Mouse (Mus musculus) stomach, postnatal 0 days (tissue): Measurements from ENCODE around the gene Reps2. TPM values are rescaled to one million over a fixed set of nuclear protein-coding genes. Genes with fewer than 3 reads are reported as not detected.

ENCODE experiments used
- ATAC-seq: fragments of 200-750 bp; cut with Nextera tagmentation; 2 replicates; pipeline ENCODE4 v1.8.0; 2017; ENCODE audit not compliant: low FRiP score, low TSS enrichment
- DNase-seq: peaks from one replicate; pipeline ENCODE4 v3.0.0-alpha.2; 2016; ENCODE audit warnings: low spot score
- H3K27ac ChIP-seq: fragments of 300-500 bp; sonication (generic); replicated peaks from 2 replicates; pipeline ENCODE4 v1.5.1; 2014; ENCODE audit warnings: mild to moderate bottlenecking, control low read depth
- H3K27me3 ChIP-seq: fragments of 300-500 bp; sonication (generic); 2 replicates; pipeline ENCODE4 v1.6.1; 2014; ENCODE audit warnings: low read length; ENCODE audit not compliant: control insufficient read depth, insufficient read depth
- H3K36me3 ChIP-seq: fragments of 300-500 bp; sonication (generic); 2 replicates; pipeline ENCODE4 v1.6.1; 2014; ENCODE audit warnings: low read length, mixed read lengths; ENCODE audit not compliant: control insufficient read depth, insufficient read depth
- H3K4me1 ChIP-seq: fragments of 300-500 bp; sonication (generic); replicated peaks from 2 replicates; pipeline ENCODE4 v1.6.1; 2014; ENCODE audit warnings: antibody characterized with exemption; ENCODE audit not compliant: control insufficient read depth, insufficient read depth
- H3K4me2 ChIP-seq: fragments of 300-500 bp; sonication (generic); replicated peaks from 2 replicates; pipeline ENCODE4 v1.6.1; 2014; ENCODE audit warnings: low read depth, mild to moderate bottlenecking, control low read depth, moderate library complexity
- H3K4me3 ChIP-seq: fragments of 300-500 bp; sonication (generic); 2 replicates; pipeline ENCODE4 v1.5.1; 2014; ENCODE audit warnings: low read depth, low read length, control low read depth
- H3K9ac ChIP-seq: fragments of 300-500 bp; sonication (generic); 2 replicates; pipeline ENCODE4 v1.6.1; 2014; ENCODE audit warnings: mild to moderate bottlenecking, low read length, control low read depth, mixed read lengths
- H3K9me3 ChIP-seq: fragments of 300-500 bp; sonication (generic); 2 replicates; pipeline ENCODE4 v1.6.1; 2016; ENCODE audit warnings: low read length; ENCODE audit not compliant: control insufficient read depth
- CTCF ChIP-seq: IDR thresholded peaks from 2 replicates; pipeline ENCODE4 v1.5.1; 2016; ENCODE audit warnings: antibody characterized with exemption, low read depth, mild to moderate bottlenecking, moderate library complexity
- EP300 ChIP-seq: optimal IDR thresholded peaks from 2 replicates; pipeline ENCODE3; 2016; ENCODE audit warnings: antibody characterized with exemption
- WGBS: fragments of 180-500 bp; shearing (Covaris S2); extraction: QIAGEN DNeasy Blood & Tissue Kit; methylation state at CpG from one replicate; pipeline ENCODE4 v1.1.7; 2014; 5-methylcytosine and 5-hydroxymethylcytosine counted together
- polyA plus RNA-seq: library from polyadenylated mRNA; unstranded; fragments of >200 nt; fragmentation: Nextera tagmentation; extraction: Ambion mirVana; gene quantifications from 2 replicates; pipeline ENCODE4 v1.2.1, GENCODE M21; 2015

Gene Reps2
- polyA plus RNA-seq, 1 experiment from 2014 or later = 0.72 TPM

- Histone ChIP-seq H3K9ac (no peak overlapping the region), H3K9me3 (no peaks in the 10 kb centered on the region), H3K4me1 (no peaks in the 10 kb centered on the region), H3K4me3 (no peak overlapping the region), H3K4me2 (no peak overlapping the region), H3K36me3 (no peaks in the 10 kb centered on the region), H3K27ac (no peak overlapping the region), H3K27me3 (no peaks in the 10 kb centered on the region)
- ATAC-seq = no peak
- TF ChIP-seq EP300 (no peak), CTCF (no peak)
- DNase-seq = no peak
- WGBS = 46% methylated on average over 9 of the region's 9 CpGs
Measured at GRCm38 (mm10) chrX:162521831-162522514, 121.5 kb downstream of the Reps2 start.

- Histone ChIP-seq H3K4me2 (no peak overlapping the region), H3K27ac (no peak overlapping the region), H3K36me3 (no peaks in the 10 kb centered on the region), H3K9ac (no peak overlapping the region), H3K4me1 (no peaks in the 10 kb centered on the region), H3K9me3 (no peaks in the 10 kb centered on the region), H3K4me3 (no peak overlapping the region), H3K27me3 (no peaks in the 10 kb centered on the region)
- no peak for TF ChIP-seq EP300
- no peak for TF ChIP-seq CTCF
- 40% methylated on average over 4 of the region's 4 CpGs for WGBS
- no peak for ATAC-seq
- DNase-seq = no peak
Measured at GRCm38 (mm10) chrX:162521197-162521596, 122.3 kb downstream of the Reps2 start.

- Histone ChIP-seq H3K4me2 (no peak overlapping the region), H3K27ac (no peak overlapping the region), H3K27me3 (no peaks in the 10 kb centered on the region), H3K4me1 (no peaks in the 10 kb centered on the region), H3K9me3 (no peaks in the 10 kb centered on the region), H3K9ac (no peak overlapping the region), H3K36me3 (no peaks in the 10 kb centered on the region), H3K4me3 (no peak overlapping the region)
- no peak for TF ChIP-seq CTCF
- no peak for TF ChIP-seq EP300
- WGBS = 77% methylated on average over 2 of the region's 2 CpGs
- ATAC-seq (no peak), DNase-seq (no peak)
Measured at GRCm38 (mm10) chrX:162520374-162520773, 123.1 kb downstream of the Reps2 start.

GRCm38 (mm10) chrX:162510426-162510980, 132.9 kb downstream of the Reps2 start:
- Histone ChIP-seq H3K4me2 (no peak overlapping the region), H3K27me3 (no peaks in the 10 kb centered on the region), H3K36me3 (no peaks in the 10 kb centered on the region), H3K9ac (no peak overlapping the region), H3K4me3 (no peak overlapping the region), H3K27ac (no peak overlapping the region), H3K4me1 (no peaks in the 10 kb centered on the region), H3K9me3 (no peaks in the 10 kb centered on the region)
- DNase-seq = no peak
- peak; percentile 35; the same call in 1 of the 2 replicates for ATAC-seq
- peak; percentile 56 for TF ChIP-seq CTCF
- no peak for TF ChIP-seq EP300
- WGBS = 31% methylated on average over 2 of the region's 2 CpGs

- no peaks in the 10 kb centered on the region for H3K9me3 ChIP-seq
- ATAC-seq (no peak), DNase-seq (no peak)
- 59% methylated on average over 2 of the region's 2 CpGs for WGBS
- no peak overlapping the region for H3K4me3 ChIP-seq
- no peaks in the 10 kb centered on the region for H3K36me3 ChIP-seq
- H3K9ac ChIP-seq = no peak overlapping the region
- H3K27me3 ChIP-seq = no peaks in the 10 kb centered on the region
- no peak overlapping the region for H3K4me2 ChIP-seq
- H3K27ac ChIP-seq = no peak overlapping the region
- TF ChIP-seq CTCF (no peak), EP300 (no peak)
- no peaks in the 10 kb centered on the region for H3K4me1 ChIP-seq
Measured at GRCm38 (mm10) chrX:162505186-162505585, 138.3 kb downstream of the Reps2 start.

GRCm38 (mm10) chrX:162503436-162503835, 140.0 kb downstream of the Reps2 start:
- no peaks in the 10 kb centered on the region for H3K36me3 ChIP-seq
- ATAC-seq (no peak), DNase-seq (no peak)
- H3K9ac ChIP-seq = no peak overlapping the region
- no peak overlapping the region for H3K4me2 ChIP-seq
- TF ChIP-seq EP300 (no peak), CTCF (no peak)
- H3K27me3 ChIP-seq = no peaks in the 10 kb centered on the region
- no peaks in the 10 kb centered on the region for H3K4me1 ChIP-seq
- no peak overlapping the region for H3K4me3 ChIP-seq
- H3K27ac ChIP-seq = no peak overlapping the region
- no peaks in the 10 kb centered on the region for H3K9me3 ChIP-seq
- WGBS = 39% methylated on average over 2 of the region's 2 CpGs
